Comparison of ENCODE assay signal across 8 mouse cellular contexts in genomic region chr12:4906476-4906875, GRCm38 (mm10). TPM values are rescaled to one million over a fixed set of nuclear protein-coding genes. Genes with fewer than 3 reads are reported as not detected.
A peak's percentile ranks its signal among the peaks of the same experiment; 100 is the strongest.
DNase-seq lines count a peak whose midpoint lies in the region; ATAC-seq and TF ChIP-seq lines count a peak whose summit lies in the region.

No protein-coding gene starts in this region.

- peak overlapping the region; percentile 93 for H3K4me3 ChIP-seq in erythroblast, embryonic 14.5 days (replicated peaks)
- peak overlapping the region; percentile 93; the same call in 1 of the 2 replicates for H3K4me3 ChIP-seq in testis, adult 2 months (ENCODE audit: control insufficient read depth, low read depth, low read length)
- peak overlapping the region; percentile 79 for H3K4me3 ChIP-seq in liver, embryonic 12.5 days
- peak overlapping the region; percentile 76 for H3K4me3 ChIP-seq in stomach, postnatal 0 days (ENCODE audit: low read depth, low read length)

- intact Hi-C loops in gastrocnemius, postnatal 14 days (cut with DNase I; ENCODE audit: low total_unique reads): no loop called here

- H3K36me3 ChIP-seq in erythroblast, embryonic 14.5 days (ENCODE audit: control insufficient read depth): peaks cover 39% of the 10 kb centered on the region
- no peaks in the 10 kb centered on the region; the same call in 1 of the 2 replicates for H3K36me3 ChIP-seq in testis, adult 2 months (ENCODE audit: control insufficient read depth, insufficient read depth, low read length)
- peaks cover 19% of the 10 kb centered on the region for H3K36me3 ChIP-seq in liver, embryonic 12.5 days
- no peaks in the 10 kb centered on the region for H3K36me3 ChIP-seq in stomach, postnatal 0 days (ENCODE audit: control insufficient read depth, insufficient read depth, low read length)

- H3K4me1 ChIP-seq in erythroblast, embryonic 14.5 days (ENCODE audit: control insufficient read depth): peaks cover 42% of the 10 kb centered on the region
- peaks cover 6% of the 10 kb centered on the region for H3K4me1 ChIP-seq in testis, adult 2 months (ENCODE audit: control insufficient read depth, insufficient read depth, low read length)
- H3K4me1 ChIP-seq in liver, embryonic 12.5 days: peaks cover 28% of the 10 kb centered on the region
- H3K4me1 ChIP-seq in stomach, postnatal 0 days (replicated peaks; ENCODE audit: control insufficient read depth, insufficient read depth): no peaks in the 10 kb centered on the region

- peak overlapping the region; percentile 93 for H3K9ac ChIP-seq in liver, embryonic 12.5 days
- H3K9ac ChIP-seq in stomach, postnatal 0 days (ENCODE audit: low read length): peak overlapping the region; percentile 89

- 12% methylated on average over 7 of the region's 7 CpGs for WGBS in liver, embryonic 12.5 days (ENCODE audit: insufficient replicate concordance)
- WGBS in stomach, postnatal 0 days: 34% methylated on average over 7 of the region's 7 CpGs

- H3K9me3 ChIP-seq in erythroblast, embryonic 14.5 days (ENCODE audit: control insufficient read depth, low read length): no peaks in the 10 kb centered on the region
- H3K9me3 ChIP-seq in liver, embryonic 12.5 days (replicated peaks): no peaks in the 10 kb centered on the region
- no peaks in the 10 kb centered on the region for H3K9me3 ChIP-seq in stomach, postnatal 0 days (ENCODE audit: control insufficient read depth, low read length)

- no peaks in the 10 kb centered on the region for H3K27me3 ChIP-seq in erythroblast, embryonic 14.5 days (ENCODE audit: control insufficient read depth)
- no peaks in the 10 kb centered on the region for H3K27me3 ChIP-seq in testis, adult 2 months (ENCODE audit: control insufficient read depth, insufficient read depth, low read length)
- no peaks in the 10 kb centered on the region for H3K27me3 ChIP-seq in liver, embryonic 12.5 days (replicated peaks)
- H3K27me3 ChIP-seq in stomach, postnatal 0 days (ENCODE audit: control insufficient read depth, insufficient read depth, low read length): no peaks in the 10 kb centered on the region

- no peak for DNase-seq in testis, postnatal 14 days (ENCODE audit: low spot score)
- no peak for DNase-seq in stomach, postnatal 0 days (ENCODE audit: low spot score)
- no peak for DNase-seq in gastrocnemius, postnatal 14 days
- no peak for DNase-seq in adrenal gland, adult 2 months

- no peak for TF ChIP-seq CTCF in testis, adult 2 months (IDR thresholded peaks at IDR 0.05; ENCODE audit: control insufficient read depth, insufficient read depth, insufficient replicate concordance, low read depth, low read length)
- TF ChIP-seq CTCF in stomach, postnatal 0 days (IDR thresholded peaks at IDR 0.05; ENCODE audit: low read depth): no peak

- no peak for ATAC-seq in erythroblast, adult 5-6 weeks (replicated peaks; ENCODE audit: low FRiP score, poor library complexity, severe bottlenecking)
- no peak for ATAC-seq in liver, embryonic 12.5 days
- no peak for ATAC-seq in stomach, postnatal 0 days (ENCODE audit: low FRiP score, low TSS enrichment)

- no peak for TF ChIP-seq EP300 in stomach, postnatal 0 days (optimal IDR thresholded peaks at IDR 0.05)

- H3K27ac ChIP-seq in testis, adult 2 months (ENCODE audit: control insufficient read depth, insufficient read depth, low read depth, low read length): peak overlapping the region; percentile 89
- H3K27ac ChIP-seq in liver, embryonic 12.5 days: peak overlapping the region; percentile 99
- H3K27ac ChIP-seq in stomach, postnatal 0 days (replicated peaks): peak overlapping the region; percentile 94; the same call in 1 of the 2 replicates

- H3K4me2 ChIP-seq in liver, embryonic 12.5 days: peak overlapping the region; percentile 82
- H3K4me2 ChIP-seq in stomach, postnatal 0 days (replicated peaks; ENCODE audit: low read depth): peak overlapping the region; percentile 91

- TF ChIP-seq POLR2A in testis, adult 2 months (IDR thresholded peaks at IDR 0.05; ENCODE audit: control insufficient read depth, low read depth, low read length): no peak

RNA-seq across cellular contexts. Expression of gene Ubxn2a, which starts 1.0 kb away (rescaled TPM):
- 0.87 and 1.5 TPM in 2 replicates for polyA plus RNA-seq in erythroblast, embryonic 14.5 days (2012)
- 15.9 and 20.9 TPM in 2 replicates for total RNA-seq in erythroblast, adult 5-6 weeks (2015; ENCODE audit: low replicate concordance)
- 30.9 and 40.6 TPM in 2 replicates for total RNA-seq in erythroblast, adult 5-6 weeks (2017; ENCODE audit: low replicate concordance)
- 1.4 TPM in 2 replicates for polyA plus RNA-seq in testis, adult 2 months (2012; rRNA removed)
- polyA plus RNA-seq in liver, embryonic 12.5 days (2016; fragmentation: Nextera tagmentation; extraction: Ambion mirVana): 48.0 and 50.9 TPM in 2 replicates
- 35.2 and 37.6 TPM in 2 replicates for polyA plus RNA-seq in stomach, postnatal 0 days (2015; fragmentation: Nextera tagmentation; extraction: Ambion mirVana)
- 10 to 100 TPM; 50.4 to 52.4 TPM for total RNA-seq in gastrocnemius, postnatal 14 days (2021)
- 10 to 100 TPM; 50.1 TPM for total RNA-seq in adrenal gland, adult 2 months (2021)
- polyA plus RNA-seq in adrenal gland, adult 2 months (2012; rRNA removed): 7.1 and 8.6 TPM in 2 replicates

RNA-seq across cellular contexts. Expression of gene Atad2b, which starts 10.7 kb away (rescaled TPM):
- polyA plus RNA-seq in erythroblast, embryonic 14.5 days (2012): 0.40 and 0.65 TPM in 2 replicates
- 46.8 and 70.3 TPM in 2 replicates for total RNA-seq in erythroblast, adult 5-6 weeks (2015; ENCODE audit: low replicate concordance)
- 59.0 and 63.4 TPM in 2 replicates for total RNA-seq in erythroblast, adult 5-6 weeks (2017; ENCODE audit: low replicate concordance)
- 3.7 and 4.0 TPM in 2 replicates for polyA plus RNA-seq in testis, adult 2 months (2012; rRNA removed)
- 12.8 and 15.2 TPM in 2 replicates for polyA plus RNA-seq in liver, embryonic 12.5 days (2016; fragmentation: Nextera tagmentation; extraction: Ambion mirVana)
- 4.1 and 4.6 TPM in 2 replicates for polyA plus RNA-seq in stomach, postnatal 0 days (2015; fragmentation: Nextera tagmentation; extraction: Ambion mirVana)
- total RNA-seq in gastrocnemius, postnatal 14 days (2021): 10 to 100 TPM; 17.6 to 18.0 TPM
- total RNA-seq in adrenal gland, adult 2 months (2021): 10 to 100 TPM; 17.6 to 29.7 TPM
- 23.0 and 25.5 TPM in 2 replicates for polyA plus RNA-seq in adrenal gland, adult 2 months (2012; rRNA removed)

RNA-seq across cellular contexts. Expression of gene Mfsd2b, which starts 32.3 kb away (rescaled TPM):
- 22.7 and 26.3 TPM in 2 replicates for polyA plus RNA-seq in erythroblast, embryonic 14.5 days (2012)
- total RNA-seq in erythroblast, adult 5-6 weeks (2015; ENCODE audit: low replicate concordance): 137 and 176 TPM in 2 replicates
- total RNA-seq in erythroblast, adult 5-6 weeks (2017; ENCODE audit: low replicate concordance): 199 and 226 TPM in 2 replicates
- polyA plus RNA-seq in testis, adult 2 months (2012; rRNA removed): 4.4 and 5.0 TPM in 2 replicates
- polyA plus RNA-seq in liver, embryonic 12.5 days (2016; fragmentation: Nextera tagmentation; extraction: Ambion mirVana): 94.8 TPM in 2 replicates
- polyA plus RNA-seq in stomach, postnatal 0 days (2015; fragmentation: Nextera tagmentation; extraction: Ambion mirVana): 0.30 and 0.38 TPM in 2 replicates
- total RNA-seq in gastrocnemius, postnatal 14 days (2021): under 1 TPM; 0.38 to 0.45 TPM
- total RNA-seq in adrenal gland, adult 2 months (2021): under 1 TPM; 0.55 to 0.61 TPM
- 1.0 and 2.3 TPM in 2 replicates for polyA plus RNA-seq in adrenal gland, adult 2 months (2012; rRNA removed)
